Mouse (Mus musculus): ENCODE data around the gene Ngf.

The Ngf gene

DNA sequence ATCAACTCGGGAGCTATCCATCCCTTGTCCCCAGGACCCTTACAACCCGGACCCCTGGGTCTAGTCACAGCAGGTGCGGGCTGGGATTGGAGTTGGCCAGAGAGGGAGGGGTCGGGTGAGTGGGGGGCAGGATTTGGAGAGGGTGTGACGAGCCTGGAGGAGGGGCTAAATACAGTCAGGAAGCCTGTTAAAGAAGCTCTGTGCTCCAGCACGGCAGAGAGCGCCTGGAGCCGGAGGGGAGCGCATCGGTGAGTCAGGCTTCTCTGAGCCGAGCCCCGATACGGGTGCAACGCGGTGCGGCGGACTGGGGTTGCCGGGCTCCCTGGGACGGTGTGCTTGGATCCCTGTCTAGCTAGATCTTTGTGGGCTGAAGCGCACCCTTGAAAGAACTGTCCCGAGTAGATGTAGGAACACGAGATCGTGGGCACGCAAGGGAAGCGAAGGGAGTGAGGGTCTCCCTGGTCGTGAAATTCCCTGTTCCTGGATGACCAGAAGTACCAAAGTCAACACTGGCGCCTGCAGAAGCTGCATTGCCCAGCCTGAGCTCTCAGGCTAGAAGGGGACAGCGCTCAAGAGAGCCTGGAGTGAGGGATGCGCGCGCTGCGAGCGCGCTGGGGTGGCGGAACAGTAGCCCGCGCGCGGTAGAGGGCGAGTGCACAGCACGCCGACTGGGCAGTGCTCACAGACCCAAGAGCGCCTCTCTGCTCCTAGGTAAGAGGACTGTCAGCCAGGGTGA lies at the start of gene Ngf:
Gene Ngf, plus strand, starts transcription at position 207 of the 736 bp plus-strand sequence.
- DNase-seq = no peak

DNA sequence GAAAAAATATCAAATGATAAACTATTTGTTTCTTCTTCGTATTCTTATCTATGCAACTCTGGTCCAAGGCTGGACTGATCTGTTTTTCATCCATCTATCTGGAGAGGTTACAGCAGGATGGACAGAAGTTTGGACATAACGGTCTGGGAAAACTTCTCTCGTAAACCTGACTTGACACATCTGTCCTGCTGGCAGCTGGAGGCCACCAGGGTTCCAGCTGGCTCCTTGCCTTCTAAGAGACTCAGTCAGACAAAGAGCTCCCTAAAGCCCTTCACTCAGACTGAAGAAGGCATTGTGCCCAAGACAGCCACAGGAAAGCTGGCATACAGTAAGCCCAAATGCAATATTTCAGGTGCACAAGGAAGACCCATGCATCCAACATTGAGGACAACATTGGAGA lies 24.2 kb upstream of the Ngf start:
- DNase-seq = no peak

- DNase-seq = no peak
Measured at GRCm38 (mm10) chr3:102446691-102447090, 23.0 kb upstream of the Ngf start.

- no peak for DNase-seq
Measured at GRCm38 (mm10) chr3:102454566-102454965, 15.2 kb upstream of the Ngf start.

DNA sequence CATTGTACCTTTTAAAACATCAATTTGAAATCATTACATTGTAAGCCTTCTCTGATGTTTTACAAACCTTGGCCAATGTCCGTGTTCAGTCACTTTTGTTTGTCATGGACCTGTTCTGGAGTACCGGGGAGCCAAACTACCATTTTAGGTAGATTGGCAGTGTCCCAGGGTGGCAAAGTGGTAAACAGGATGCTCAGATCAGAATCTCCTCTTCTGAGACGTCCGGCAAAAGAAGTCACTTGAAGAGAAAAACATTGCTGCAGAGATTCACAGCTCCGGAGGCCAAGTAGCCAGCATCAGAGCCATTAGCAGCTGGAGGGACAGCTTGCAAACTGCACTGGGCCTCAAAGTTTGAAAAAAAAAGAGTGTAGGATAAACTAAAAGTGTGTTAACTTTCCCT lies 9.2 kb upstream of the Ngf start:
- no peak for DNase-seq

DNA sequence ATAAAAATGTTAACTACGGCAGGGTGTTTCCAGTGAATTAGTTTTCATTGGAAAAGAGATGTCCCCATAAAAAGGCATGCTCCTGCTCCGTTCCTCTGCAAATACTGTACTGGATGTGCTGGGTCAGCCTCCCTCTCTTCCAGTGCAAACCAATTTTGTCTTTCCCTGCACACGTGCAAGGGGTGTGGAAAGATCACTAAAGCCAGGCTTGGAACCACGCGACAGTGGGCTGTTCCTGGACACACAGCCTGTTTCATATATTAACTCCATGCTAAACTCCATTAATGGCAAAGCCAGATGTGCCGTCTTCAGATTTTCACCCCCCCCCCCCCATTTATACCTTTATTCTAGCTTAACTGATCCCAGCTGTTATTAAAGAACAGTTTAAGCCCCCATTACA lies 8.7 kb upstream of the Ngf start:
- DNase-seq = no peak

DNA sequence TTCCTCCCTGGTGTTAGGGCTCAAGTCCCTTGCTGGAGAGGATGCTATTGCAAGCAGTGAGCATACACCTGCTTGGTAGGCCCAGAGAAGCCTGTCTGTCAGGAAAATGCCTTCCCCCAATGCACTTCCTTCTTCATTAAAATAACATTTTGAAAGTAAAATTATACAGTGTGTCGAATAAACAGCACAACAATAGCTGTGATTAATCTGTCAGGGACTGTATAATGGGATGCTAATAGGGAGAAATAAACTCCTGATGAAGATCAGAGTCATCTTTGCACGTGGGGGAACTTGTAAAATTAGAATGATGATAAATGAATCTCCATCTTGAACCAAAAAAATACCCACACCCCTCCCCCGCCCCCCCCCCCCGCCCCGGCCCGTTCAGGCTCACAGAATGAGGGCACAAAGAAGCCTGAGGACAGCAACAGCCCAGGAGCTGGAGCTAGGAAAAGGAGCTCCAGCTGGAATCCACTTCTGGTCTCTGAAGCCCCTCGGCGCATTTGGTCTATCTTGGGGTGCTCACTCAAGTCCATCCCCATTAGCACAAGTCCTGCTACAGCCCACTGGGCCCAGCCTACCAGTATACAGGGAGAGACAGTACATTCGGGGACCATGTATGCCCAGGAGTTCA lies 6.9 kb upstream of the Ngf start:
- DNase-seq = no peak

- DNase-seq = no peak
Measured at GRCm38 (mm10) chr3:102463339-102463738, 6.4 kb upstream of the Ngf start.

GRCm38 (mm10) chr3:102466587-102466986 lies 3.1 kb upstream of the Ngf start:
- no peak for DNase-seq

GRCm38 (mm10) chr3:102467121-102467520 lies 2.6 kb upstream of the Ngf start:
- DNase-seq = no peak

- no peak for DNase-seq
Measured at GRCm38 (mm10) chr3:102471251-102471650, 1.5 kb downstream of the Ngf start.

DNA sequence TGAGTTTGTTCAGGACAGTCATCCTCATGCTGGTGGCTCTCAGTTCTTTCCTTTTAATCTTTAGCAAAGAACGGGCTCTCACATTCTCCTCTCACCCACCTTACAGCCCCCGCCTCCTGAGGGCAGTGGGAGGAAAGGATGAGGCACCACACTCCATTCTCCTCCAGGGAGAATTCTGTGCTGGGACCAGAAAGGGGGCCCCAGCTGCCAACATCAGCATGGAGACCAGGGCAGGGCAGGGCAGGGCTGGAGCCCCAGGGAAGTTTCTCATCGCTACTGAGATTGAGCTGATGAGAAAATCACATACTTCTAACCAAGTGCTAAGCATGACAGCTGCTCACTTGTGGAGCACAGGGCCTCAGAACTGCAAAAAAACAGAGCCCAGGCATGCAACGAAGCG lies 2.1 kb downstream of the Ngf start:
- no peak for DNase-seq

DNA sequence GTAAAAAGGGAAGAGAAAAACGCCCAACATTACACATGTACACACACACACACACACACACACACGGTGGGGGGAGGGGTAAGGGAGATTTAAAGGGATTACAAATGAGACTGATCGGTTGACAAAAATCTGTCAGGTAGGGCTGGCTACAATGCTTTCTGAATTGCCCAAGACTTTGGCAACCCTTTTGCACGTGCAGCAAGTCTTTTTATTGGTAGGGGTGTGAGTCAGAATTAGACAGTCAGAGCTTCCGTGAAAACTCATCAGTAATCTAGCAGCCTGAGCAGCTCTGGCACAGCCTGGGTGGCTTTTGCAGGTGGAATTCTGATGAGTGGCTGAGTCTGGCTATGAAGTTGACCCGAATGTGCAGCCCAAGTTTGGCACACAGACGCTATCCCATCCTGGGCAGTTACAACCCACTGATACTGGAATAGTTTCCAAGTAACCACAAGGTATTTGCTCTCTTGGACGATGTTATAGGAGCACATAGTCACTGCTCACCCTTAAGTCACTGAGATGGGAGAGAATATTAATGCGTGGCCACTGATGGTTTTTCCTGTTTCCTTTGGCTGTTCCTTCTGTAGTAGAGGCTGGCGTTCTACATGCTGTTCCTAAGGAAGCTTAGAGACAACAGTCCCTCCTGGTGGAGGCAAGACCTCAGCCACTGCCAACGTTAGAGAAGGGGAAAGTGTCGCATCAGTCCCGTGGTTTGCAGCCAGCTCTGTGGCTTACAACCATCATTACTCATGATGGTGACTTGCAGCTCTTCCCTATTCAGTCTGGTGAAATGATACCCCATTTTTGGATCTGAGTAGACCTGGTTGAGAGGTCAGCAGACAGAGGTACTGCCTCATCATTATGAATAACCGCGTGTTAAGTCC lies 4.8 kb downstream of the Ngf start:
- DNase-seq = no peak

GRCm38 (mm10) chr3:102477917-102478694 lies 8.4 kb downstream of the Ngf start:
- no peak for DNase-seq

GRCm38 (mm10) chr3:102490393-102491123 lies 20.8 kb downstream of the Ngf start:
- DNase-seq = no peak

- no peak for DNase-seq
Measured at GRCm38 (mm10) chr3:102498113-102498512, 28.4 kb downstream of the Ngf start.

GRCm38 (mm10) chr3:102498931-102499330 lies 29.2 kb downstream of the Ngf start:
- DNase-seq = no peak

- no peak for DNase-seq
Measured at GRCm38 (mm10) chr3:102500031-102500430, 30.3 kb downstream of the Ngf start.

DNA sequence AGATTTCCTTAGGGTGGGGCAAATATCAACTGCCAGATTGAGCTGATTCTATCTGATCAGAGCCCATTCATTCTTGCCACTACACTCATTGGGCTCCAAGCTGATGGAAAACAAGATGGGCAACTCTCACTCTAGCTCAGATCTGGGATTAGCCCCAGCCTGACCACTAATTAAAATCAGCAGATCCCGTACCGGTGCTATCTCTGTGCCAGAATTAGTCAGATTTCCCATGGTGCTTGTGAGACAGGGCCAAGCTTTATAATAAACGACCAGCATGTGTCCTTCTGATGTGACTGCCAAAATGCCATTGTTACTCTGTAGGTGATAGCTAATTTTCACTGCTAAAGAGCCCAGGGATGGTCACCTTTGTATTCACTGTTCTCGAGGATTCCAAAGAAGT lies 31.5 kb downstream of the Ngf start:
- no peak for DNase-seq

DNA sequence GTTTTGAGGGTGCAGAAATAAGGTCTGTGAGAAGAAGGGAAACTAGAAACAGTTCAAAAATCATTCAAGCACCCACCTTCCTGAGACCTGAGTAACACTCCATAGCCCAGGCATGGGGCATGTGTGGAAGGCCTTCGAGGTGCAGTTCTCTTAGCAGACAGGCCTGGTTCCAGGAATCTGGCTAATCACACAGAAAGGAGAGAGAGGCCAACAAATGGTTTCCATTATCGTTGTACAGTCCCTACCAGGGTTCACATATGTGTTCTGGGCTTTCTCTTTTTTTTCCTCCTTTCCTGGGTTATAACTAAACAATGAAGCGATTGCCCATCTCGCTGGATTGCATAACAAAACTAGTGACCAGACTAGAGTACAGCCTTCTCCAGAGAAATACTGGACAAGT lies 35.4 kb downstream of the Ngf start:
- no peak for DNase-seq

DNA sequence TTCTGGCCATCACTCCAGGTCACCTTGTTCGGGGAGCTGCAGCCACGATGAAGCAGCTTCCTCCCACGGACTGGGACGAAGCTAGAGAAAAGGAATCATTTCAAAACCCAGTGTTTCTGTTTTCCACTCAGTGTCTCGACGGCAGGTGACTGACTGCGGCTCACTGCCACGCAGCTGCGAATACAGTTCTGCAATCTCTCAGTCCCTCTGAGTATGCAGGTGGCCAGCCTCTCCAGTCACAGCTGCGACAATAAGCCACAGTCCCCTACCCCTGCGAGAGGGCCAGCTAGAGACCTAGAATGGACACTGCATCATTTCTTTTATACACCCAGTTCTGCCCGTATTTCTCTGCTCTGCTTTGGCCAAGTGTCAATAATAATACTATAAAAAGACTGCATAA lies 36.3 kb downstream of the Ngf start:
- DNase-seq = no peak

- no peak for DNase-seq
Measured at GRCm38 (mm10) chr3:102507666-102508260, 38.0 kb downstream of the Ngf start.

All from thymus, adult 18-20 months (tissue).